Mouse (Mus musculus) right cerebral cortex, postnatal 25 days (tissue): Measurements from ENCODE around the gene Prrc2a.
"Not testable (repeated sequence)": the region's sequence is repeated elsewhere in the genome, so short reads cannot be mapped to it uniquely, and the experiment has no call there.

Experiments used
- DNase-seq: peaks from one replicate; pipeline ENCODE4 v3.0.0; 2022

The Prrc2a gene

GRCm38 (mm10) chr17:35131500-35132173 lies 33.1 kb downstream of the Prrc2a start, which contains the start of gene Apom:
TSS of gene Apom (minus strand) at chr17:35132050.
- DNase-seq: no peak

- no peak for DNase-seq
Observed at GRCm38 (mm10) chr17:35131038-35131437, 33.7 kb downstream of the Prrc2a start.

GRCm38 (mm10) chr17:35128996-35129395 lies 35.7 kb downstream of the Prrc2a start:
- DNase-seq: no peak

- no peak for DNase-seq
Observed at GRCm38 (mm10) chr17:35127017-35127416, 37.7 kb downstream of the Prrc2a start.

GRCm38 (mm10) chr17:35126206-35126611 lies 38.5 kb downstream of the Prrc2a start, which contains the start of gene D17H6S53E:
TSS of gene D17H6S53E (plus strand) at chr17:35126373.
- DNase-seq: peak; percentile 73

- DNase-seq: no peak
Observed at GRCm38 (mm10) chr17:35125578-35125977, 39.1 kb downstream of the Prrc2a start.

- no peak for DNase-seq
Observed at GRCm38 (mm10) chr17:35125081-35125480, 39.6 kb downstream of the Prrc2a start.

GRCm38 (mm10) chr17:35124261-35124896 lies 40.3 kb downstream of the Prrc2a start:
- not testable (repeated sequence) for DNase-seq

- DNase-seq: not testable (repeated sequence)
Observed at GRCm38 (mm10) chr17:35123287-35123686, 41.4 kb downstream of the Prrc2a start.

- peak; percentile 59 for DNase-seq
Observed at GRCm38 (mm10) chr17:35121871-35122303, 42.8 kb downstream of the Prrc2a start, which contains the start of gene Csnk2b. TSS of gene Csnk2b (minus strand) at chr17:35122053.

- DNase-seq: peak; percentile 99
Observed at GRCm38 (mm10) chr17:35121143-35121799, 43.4 kb downstream of the Prrc2a start, which contains the start of gene Gpank1. TSS of gene Gpank1 (plus strand) at chr17:35121455.

- DNase-seq: no peak
Observed at GRCm38 (mm10) chr17:35120745-35121142, 44.0 kb downstream of the Prrc2a start.

GRCm38 (mm10) chr17:35115046-35116019 lies 49.4 kb downstream of the Prrc2a start, which contains the start of gene Ly6g5b:
TSS of gene Ly6g5b (minus strand) at chr17:35115428.
- no peak for DNase-seq

GRCm38 (mm10) chr17:35111774-35112173 lies 52.9 kb downstream of the Prrc2a start:
- no peak for DNase-seq

- no peak for DNase-seq
Observed at GRCm38 (mm10) chr17:35108097-35108496, 56.6 kb downstream of the Prrc2a start, which contains the start of gene Ly6g5c. TSS of gene Ly6g5c (plus strand) at chr17:35108279.

- DNase-seq: no peak
Observed at GRCm38 (mm10) chr17:35106522-35106921, 58.2 kb downstream of the Prrc2a start.

- DNase-seq: no peak
Observed at GRCm38 (mm10) chr17:35105740-35106389, 58.8 kb downstream of the Prrc2a start.

- no peak for DNase-seq
Observed at GRCm38 (mm10) chr17:35104754-35105153, 59.9 kb downstream of the Prrc2a start.

- no peak for DNase-seq
Observed at GRCm38 (mm10) chr17:35104079-35104478, 60.6 kb downstream of the Prrc2a start.

- no peak for DNase-seq
Observed at GRCm38 (mm10) chr17:35103221-35103690, 61.4 kb downstream of the Prrc2a start.

GRCm38 (mm10) chr17:35102299-35102698 lies 62.4 kb downstream of the Prrc2a start:
- DNase-seq: no peak
